Mouse (Mus musculus) midbrain, embryonic 13.5 days (tissue): ENCODE measurements at regions not wholly inside any gene's neighbourhood (a gene's known extent, or its start where the extent isn't known, plus 50 kb on each side); places are given as distances from the start of the nearest gene placed in this dataset.
"Not testable (repeated sequence)": the region's sequence is repeated elsewhere in the genome, so short reads cannot be mapped to it uniquely, and the experiment has no call there.

Source experiments
- ATAC-seq: fragments of 200-750 bp; cut with Nextera tagmentation; 2 replicates; pipeline ENCODE4 v1.8.0; 2017; ENCODE audit warnings: mild to moderate bottlenecking, moderate TSS enrichment, moderate library complexity
- H3K27ac ChIP-seq: fragments of 300-500 bp; sonication (generic); 2 replicates; pipeline ENCODE4 v1.5.1; 2015; ENCODE audit warnings: inconsistent platforms, mild to moderate bottlenecking, moderate library complexity
- H3K27me3 ChIP-seq: fragments of 300-500 bp; sonication (generic); 2 replicates; pipeline ENCODE4 v1.6.1; 2015; ENCODE audit warnings: mild to moderate bottlenecking, inconsistent platforms
- H3K36me3 ChIP-seq: fragments of 300-500 bp; sonication (generic); 2 replicates; pipeline ENCODE4 v1.6.1; 2015; ENCODE audit warnings: mild to moderate bottlenecking, inconsistent platforms
- H3K4me1 ChIP-seq: fragments of 300-500 bp; sonication (generic); replicated peaks from 2 replicates; pipeline ENCODE4 v1.6.1; 2015; ENCODE audit warnings: inconsistent platforms
- H3K4me2 ChIP-seq: fragments of 300-500 bp; sonication (generic); replicated peaks from 2 replicates; pipeline ENCODE4 v1.6.1; 2015; ENCODE audit warnings: moderate library complexity, mild to moderate bottlenecking, inconsistent platforms
- H3K4me3 ChIP-seq: fragments of 300-500 bp; sonication (generic); replicated peaks from 2 replicates; pipeline ENCODE4 v1.5.1; 2015; ENCODE audit warnings: mild to moderate bottlenecking, inconsistent platforms
- H3K9ac ChIP-seq: fragments of 300-500 bp; sonication (generic); replicated peaks from 2 replicates; pipeline ENCODE4 v1.6.1; 2015; ENCODE audit warnings: mild to moderate bottlenecking, inconsistent platforms
- H3K9me3 ChIP-seq: fragments of 300-500 bp; sonication (generic); 2 replicates; pipeline ENCODE4 v1.6.1; 2016; ENCODE audit warnings: mild to moderate bottlenecking, inconsistent platforms
- WGBS: fragments of 180-500 bp; shearing (Covaris S2); methylation state at CpG from one replicate; pipeline ENCODE4 v1.1.7; 2015; 5-methylcytosine and 5-hydroxymethylcytosine counted together

DNA sequence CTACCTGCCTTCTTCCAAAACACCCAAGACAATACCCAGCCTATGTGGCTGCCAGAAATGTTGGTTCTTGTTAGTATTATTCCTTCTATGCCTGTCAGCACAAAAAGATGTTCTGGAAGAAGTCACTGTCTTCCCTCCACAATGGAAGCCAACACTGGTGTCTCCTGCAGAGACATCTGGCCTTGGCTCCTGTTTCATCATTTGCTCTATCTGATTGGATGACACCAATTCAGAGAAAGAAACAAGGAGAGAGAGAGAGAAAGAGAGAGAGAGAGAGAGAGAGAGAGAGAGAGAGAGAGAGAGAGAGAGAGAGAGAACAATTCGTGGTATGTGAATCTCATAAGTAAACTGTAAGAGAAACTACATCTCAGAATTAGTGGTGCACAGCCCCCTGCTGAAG, 218.9 kb upstream of the Klf3 start:
- Histone ChIP-seq H3K4me3 (no peak overlapping the region), H3K27me3 (no peaks in the 10 kb centered on the region), H3K36me3 (no peaks in the 10 kb centered on the region), H3K4me1 (peaks cover 17% of the 10 kb centered on the region), H3K4me2 (no peak overlapping the region), H3K27ac (no peak overlapping the region), H3K9me3 (no peaks in the 10 kb centered on the region), H3K9ac (no peak overlapping the region)
- 82% methylated on average over 1 of the region's 1 CpGs for WGBS
- no peak for ATAC-seq

DNA sequence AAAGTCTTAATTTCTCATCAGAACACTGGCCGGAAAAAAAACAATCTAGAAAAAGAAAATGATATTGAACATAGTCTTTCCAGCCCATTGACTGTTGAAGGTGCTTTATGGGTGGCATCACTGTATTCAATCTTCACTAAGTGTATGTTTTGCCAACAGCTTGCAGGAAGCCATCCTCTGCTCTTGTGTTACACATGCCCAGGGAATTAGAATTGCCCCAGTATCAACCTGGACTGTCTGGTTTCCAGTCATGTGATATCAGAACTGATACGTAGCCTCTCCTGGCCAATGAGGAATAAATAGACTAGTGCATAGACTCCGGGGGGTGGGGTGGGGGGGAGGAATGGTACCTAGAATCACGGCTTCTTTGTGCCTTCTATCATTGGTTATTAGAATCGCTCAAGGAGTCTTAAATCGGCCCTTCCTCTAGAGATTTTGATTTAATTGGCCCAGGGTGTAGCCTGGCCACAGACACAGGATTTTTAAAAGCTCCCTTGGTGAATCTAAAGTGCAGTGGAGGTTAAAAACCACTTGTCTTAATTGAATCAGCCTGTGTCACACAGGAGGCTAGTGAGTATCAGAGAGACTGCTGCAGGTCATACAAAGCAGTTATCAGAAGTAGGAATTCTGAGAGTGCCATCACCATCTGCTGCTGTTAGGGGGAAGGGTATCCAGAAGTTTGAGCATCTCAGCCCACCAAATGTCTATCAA, 218.0 kb upstream of the Klf3 start:
- H3K4me1 ChIP-seq, result peaks cover 8% of the 10 kb centered on the region; the same call in 1 of the 2 replicates
- H3K4me3 ChIP-seq, result no peak overlapping the region
- H3K9me3 ChIP-seq, result no peaks in the 10 kb centered on the region
- no peaks in the 10 kb centered on the region for H3K36me3 ChIP-seq
- no peak overlapping the region for H3K27ac ChIP-seq
- 67% methylated on average over 6 of the region's 6 CpGs for WGBS
- no peak overlapping the region for H3K4me2 ChIP-seq
- H3K27me3 ChIP-seq, result no peaks in the 10 kb centered on the region
- no peak for ATAC-seq
- no peak overlapping the region for H3K9ac ChIP-seq

GRCm38 (mm10) chr5:64586316-64586715, 216.9 kb upstream of the Klf3 start:
- Histone ChIP-seq H3K9ac (no peak overlapping the region), H3K4me3 (no peak overlapping the region), H3K9me3 (no peaks in the 10 kb centered on the region), H3K4me1 (0 out of 2 replicates have a peak, but pooled peaks cover 7% of the 10 kb centered on the region), H3K27ac (no peak overlapping the region), H3K36me3 (no peaks in the 10 kb centered on the region), H3K27me3 (no peaks in the 10 kb centered on the region), H3K4me2 (no peak overlapping the region)
- ATAC-seq, result no peak
- 92% methylated on average over 6 of the region's 6 CpGs for WGBS

DNA sequence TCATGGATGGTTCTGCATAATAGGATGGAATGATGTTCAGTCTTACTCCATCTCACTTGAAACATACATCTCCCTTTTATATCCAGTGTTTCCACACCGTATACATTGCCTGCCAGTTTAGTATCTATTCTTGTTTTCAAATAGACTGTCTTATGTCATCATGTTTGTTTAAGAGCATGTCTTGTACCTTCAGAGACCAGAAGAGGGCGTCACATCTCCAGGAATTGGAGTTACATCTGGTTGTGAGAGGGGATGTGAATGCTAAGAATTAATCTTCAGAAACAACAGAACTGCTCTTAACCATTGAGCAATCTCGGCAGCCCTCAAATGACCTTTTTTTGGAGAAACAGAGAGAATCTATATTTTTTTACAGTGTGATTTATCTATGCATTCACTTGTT, 216.3 kb upstream of the Klf3 start:
- 87% methylated on average over 3 of the region's 3 CpGs for WGBS
- 0 out of 2 replicates have a peak, but pooled peaks cover 7% of the 10 kb centered on the region for H3K4me1 ChIP-seq
- H3K36me3 ChIP-seq, result no peaks in the 10 kb centered on the region
- H3K9ac ChIP-seq, result no peak overlapping the region
- no peak for ATAC-seq
- H3K4me2 ChIP-seq, result no peak overlapping the region
- no peaks in the 10 kb centered on the region for H3K27me3 ChIP-seq
- H3K27ac ChIP-seq, result no peak overlapping the region
- H3K9me3 ChIP-seq, result no peaks in the 10 kb centered on the region
- no peak overlapping the region for H3K4me3 ChIP-seq

DNA sequence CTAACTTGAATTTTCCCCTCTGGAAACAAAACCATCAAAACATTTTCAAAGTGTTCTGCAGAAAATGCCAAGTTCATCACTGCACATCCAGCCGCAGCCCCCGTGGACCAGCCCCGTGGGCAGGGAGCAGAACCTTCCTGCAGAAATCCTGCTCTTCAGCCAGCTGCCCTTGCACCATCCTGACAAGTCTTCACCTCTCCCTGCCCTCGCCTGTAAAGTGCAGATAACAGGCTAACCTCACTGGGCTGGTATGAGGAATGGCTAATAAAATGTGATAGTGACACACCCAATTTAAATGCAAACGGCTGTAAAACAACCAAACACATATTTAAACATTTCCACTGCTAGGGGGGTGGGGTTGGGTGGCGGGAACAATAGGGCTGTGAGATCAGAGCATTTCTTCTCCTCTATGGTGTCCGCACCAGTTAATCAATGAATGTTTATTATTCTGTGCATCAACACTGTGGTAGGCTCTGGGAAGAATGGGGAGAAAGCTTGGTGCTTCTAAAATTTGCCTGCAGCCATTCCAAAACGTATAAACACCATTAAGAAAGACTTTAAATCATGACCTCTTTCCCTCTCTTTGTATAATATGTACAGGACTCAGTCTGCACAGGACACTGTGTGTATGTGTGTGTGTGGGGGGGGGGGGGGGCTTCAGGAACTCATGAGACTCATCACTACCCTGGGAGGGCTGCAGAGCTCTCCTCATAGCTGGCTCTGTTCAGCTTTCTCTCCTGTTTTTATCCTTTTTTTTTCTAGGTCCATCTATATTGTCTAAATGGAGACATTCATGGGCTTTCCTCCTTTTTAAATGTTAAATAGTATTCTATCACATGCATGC, 215.1 kb upstream of the Klf3 start:
- Histone ChIP-seq H3K4me3 (no peak overlapping the region), H3K4me1 (0 out of 2 replicates have a peak, but pooled peaks cover 7% of the 10 kb centered on the region), H3K9ac (no peak overlapping the region), H3K27me3 (no peaks in the 10 kb centered on the region), H3K36me3 (no peaks in the 10 kb centered on the region), H3K27ac (peak overlapping the region; percentile 35; the same call in 1 of the 2 replicates), H3K9me3 (no peaks in the 10 kb centered on the region), H3K4me2 (no peak overlapping the region)
- peak; percentile 48; the same call in 1 of the 2 replicates for ATAC-seq
- 45% methylated on average over 8 of the region's 8 CpGs for WGBS

DNA sequence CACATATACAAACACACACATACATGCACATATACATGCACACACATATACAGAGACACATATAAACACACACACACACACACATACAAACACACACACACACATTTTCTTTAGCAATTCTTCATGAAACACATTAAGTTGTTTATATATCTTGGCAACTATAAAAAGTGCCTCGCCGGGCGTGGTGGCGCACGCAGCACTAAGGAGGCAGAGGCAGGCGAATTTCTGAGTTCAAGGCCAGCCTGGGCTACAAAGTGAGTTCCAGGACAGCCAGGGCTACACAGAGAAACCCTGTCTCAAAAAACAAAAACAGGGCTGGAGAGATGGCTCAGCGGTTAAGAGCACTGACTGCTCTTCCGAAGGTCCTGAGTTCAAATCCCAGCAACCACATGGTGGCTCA, 214.4 kb upstream of the Klf3 start:
- not testable (repeated sequence) for ATAC-seq, H3K9me3 ChIP-seq, H3K4me1 ChIP-seq, H3K4me2 ChIP-seq, H3K4me3 ChIP-seq, H3K27ac ChIP-seq, H3K27me3 ChIP-seq, H3K9ac ChIP-seq, H3K36me3 ChIP-seq
- 99% methylated on average over 8 of the region's 8 CpGs for WGBS

DNA sequence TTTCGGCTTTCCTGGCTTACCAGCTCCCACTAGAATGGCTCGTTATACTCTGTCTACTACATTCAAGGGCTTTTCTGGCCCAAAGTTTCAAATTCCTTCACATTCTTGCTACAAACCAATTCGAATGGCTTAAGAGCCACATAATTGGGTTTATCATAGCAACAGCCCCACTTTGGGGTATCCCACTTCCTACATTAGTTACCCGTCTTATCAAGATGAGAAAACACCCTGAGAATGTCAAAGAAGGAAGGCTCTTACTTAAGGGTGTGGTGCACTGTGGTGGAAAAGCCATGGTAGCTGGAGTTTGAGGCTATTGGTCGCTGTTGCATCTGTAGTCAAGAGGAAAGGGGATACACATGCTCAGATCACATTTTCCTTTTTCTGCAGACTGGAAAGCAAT, 213.2 kb upstream of the Klf3 start:
- no peaks in the 10 kb centered on the region for H3K36me3 ChIP-seq
- 90% methylated on average over 5 of the region's 5 CpGs for WGBS
- no peak overlapping the region for H3K9ac ChIP-seq
- no peak overlapping the region for H3K4me3 ChIP-seq
- H3K27me3 ChIP-seq, result no peaks in the 10 kb centered on the region
- ATAC-seq, result no peak
- H3K4me1 ChIP-seq, result peaks cover 9% of the 10 kb centered on the region
- H3K4me2 ChIP-seq, result no peak overlapping the region
- H3K27ac ChIP-seq, result no peak overlapping the region
- no peaks in the 10 kb centered on the region for H3K9me3 ChIP-seq

- Histone ChIP-seq H3K9me3 (no peaks in the 10 kb centered on the region), H3K9ac (no peak overlapping the region), H3K4me3 (no peak overlapping the region), H3K27me3 (no peaks in the 10 kb centered on the region), H3K4me2 (no peak overlapping the region), H3K4me1 (peaks cover 16% of the 10 kb centered on the region), H3K27ac (no peak overlapping the region), H3K36me3 (no peaks in the 10 kb centered on the region)
- 94% methylated on average over 1 of the region's 1 CpGs for WGBS
- no peak for ATAC-seq
Measured at GRCm38 (mm10) chr5:64590747-64591146, 212.4 kb upstream of the Klf3 start.

DNA sequence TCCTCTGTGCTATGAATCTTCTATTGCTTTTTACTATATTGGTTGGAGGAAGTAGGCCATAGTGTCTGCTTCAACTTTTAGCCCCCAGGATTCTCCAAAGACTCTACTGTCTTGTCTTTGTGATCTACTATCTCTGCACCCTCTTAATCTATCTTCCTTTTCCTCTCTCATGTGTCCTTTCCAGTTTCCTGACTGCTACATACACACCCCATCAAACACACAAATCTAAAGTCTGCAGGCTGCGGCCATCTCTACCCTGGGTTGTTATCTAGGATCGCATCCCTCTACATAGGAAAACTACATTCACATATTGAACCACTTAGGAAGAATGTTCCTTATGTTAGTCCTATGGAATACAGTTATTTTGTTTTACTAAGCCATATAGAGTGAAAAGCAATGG, 211.4 kb upstream of the Klf3 start:
- H3K4me1 ChIP-seq, result peaks cover 19% of the 10 kb centered on the region
- no peaks in the 10 kb centered on the region for H3K36me3 ChIP-seq
- no peak overlapping the region for H3K4me3 ChIP-seq
- H3K4me2 ChIP-seq, result no peak overlapping the region
- H3K9ac ChIP-seq, result no peak overlapping the region
- no peak for ATAC-seq
- WGBS, result 96% methylated on average over 2 of the region's 2 CpGs
- no peaks in the 10 kb centered on the region for H3K9me3 ChIP-seq
- no peak overlapping the region for H3K27ac ChIP-seq
- H3K27me3 ChIP-seq, result no peaks in the 10 kb centered on the region

DNA sequence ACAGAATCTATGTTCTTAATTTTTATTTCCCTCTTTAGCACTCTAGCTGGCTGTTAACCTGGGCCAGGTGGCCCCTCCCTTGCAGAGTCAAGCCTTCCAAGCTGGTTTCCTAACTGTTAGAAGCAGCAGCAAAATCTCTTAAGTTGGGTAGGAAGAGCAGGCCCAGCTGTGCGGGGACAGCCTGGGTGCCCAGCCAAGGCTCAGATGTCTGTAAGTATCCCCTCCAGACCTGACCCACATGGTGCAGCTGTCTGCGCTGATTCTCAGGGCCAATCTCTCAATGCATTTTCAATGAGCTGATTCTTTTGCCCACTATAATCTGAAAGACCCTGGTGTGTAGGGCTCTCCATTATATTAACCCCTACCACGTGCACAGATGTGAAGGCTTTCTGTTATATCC, 208.0 kb upstream of the Klf3 start:
- Histone ChIP-seq H3K4me1 (peaks cover 15% of the 10 kb centered on the region), H3K27ac (no peak overlapping the region), H3K9ac (no peak overlapping the region), H3K27me3 (no peaks in the 10 kb centered on the region), H3K4me2 (no peak overlapping the region), H3K36me3 (no peaks in the 10 kb centered on the region), H3K9me3 (no peaks in the 10 kb centered on the region), H3K4me3 (no peak overlapping the region)
- ATAC-seq, result peak; percentile 53; the same call in 1 of the 2 replicates
- WGBS, result 33% methylated on average over 3 of the region's 3 CpGs

- peaks cover 19% of the 10 kb centered on the region for H3K4me1 ChIP-seq
- WGBS, result 84% methylated on average over 17 of the region's 17 CpGs
- H3K9me3 ChIP-seq, result no peaks in the 10 kb centered on the region
- H3K9ac ChIP-seq, result no peak overlapping the region
- H3K4me3 ChIP-seq, result no peak overlapping the region
- H3K27ac ChIP-seq, result no peak overlapping the region
- H3K4me2 ChIP-seq, result no peak overlapping the region
- no peak for ATAC-seq
- H3K27me3 ChIP-seq, result no peaks in the 10 kb centered on the region
- no peaks in the 10 kb centered on the region for H3K36me3 ChIP-seq
Measured at GRCm38 (mm10) chr5:64595751-64596344, 207.3 kb upstream of the Klf3 start.

GRCm38 (mm10) chr5:64597021-64597420, 206.2 kb upstream of the Klf3 start:
- H3K4me2 ChIP-seq, result no peak overlapping the region
- peaks cover 19% of the 10 kb centered on the region for H3K4me1 ChIP-seq
- H3K9ac ChIP-seq, result no peak overlapping the region
- H3K36me3 ChIP-seq, result no peaks in the 10 kb centered on the region
- no peaks in the 10 kb centered on the region for H3K27me3 ChIP-seq
- no peak overlapping the region for H3K4me3 ChIP-seq
- H3K9me3 ChIP-seq, result no peaks in the 10 kb centered on the region
- WGBS, result 64% methylated on average over 7 of the region's 7 CpGs
- ATAC-seq, result no peak
- H3K27ac ChIP-seq, result no peak overlapping the region
